Mouse (Mus musculus) olfactory bulb, adult 2 months (tissue): Measurements from ENCODE around the gene Abtb1.

Source experiments
- CTCF ChIP-seq: fragments of 200-500 bp; IDR thresholded peaks from 2 replicates; pipeline ENCODE4 v1.5.1; 2012; ENCODE audit warnings: low read depth, mild to moderate bottlenecking, low read length, moderate library complexity; ENCODE audit not compliant: insufficient read depth
- POLR2A ChIP-seq: fragments of 200-500 bp; IDR thresholded peaks from 2 replicates; pipeline ENCODE4 v1.6.1; 2012; ENCODE audit warnings: mild to moderate bottlenecking, low read depth, low read length, moderate library complexity; ENCODE audit not compliant: insufficient read depth

- TF ChIP-seq POLR2A, result no peak
- no peak for TF ChIP-seq CTCF
Observed at GRCm38 (mm10) chr6:88884195-88884594, 42.4 kb upstream of the Abtb1 start.
